Mouse (Mus musculus): ENCODE data around the gene Dmpk.

Dmpk gene

GRCm38 (mm10) chr7:19096421-19096976, 12.8 kb downstream of the Dmpk start:
- no peak for DNase-seq (ENCODE audit: low spot score in 2 of 2)

- no peak for DNase-seq (ENCODE audit: low spot score in 2 of 2)
These were observed 13.6 kb downstream of the Dmpk start for GRCm38 (mm10) chr7:19097217-19097616.

- DNase-seq (ENCODE audit: low spot score in 2 of 2) = no peak
These were observed 14.2 kb downstream of the Dmpk start for GRCm38 (mm10) chr7:19097863-19098262.

GRCm38 (mm10) chr7:19098811-19099210, 15.2 kb downstream of the Dmpk start:
- DNase-seq (ENCODE audit: low spot score in 2 of 2) = no peak

- no peak for DNase-seq (ENCODE audit: low spot score in 2 of 2)
These were observed 16.6 kb downstream of the Dmpk start for GRCm38 (mm10) chr7:19100290-19100689.

- no peak for DNase-seq (ENCODE audit: low spot score in 2 of 2)
These were observed 20.1 kb downstream of the Dmpk start for GRCm38 (mm10) chr7:19103741-19104140.

GRCm38 (mm10) chr7:19104486-19104885, 20.8 kb downstream of the Dmpk start:
- no peak for DNase-seq (ENCODE audit: low spot score in 2 of 2)

GRCm38 (mm10) chr7:19107436-19107835, 23.8 kb downstream of the Dmpk start:
- no peak for DNase-seq (ENCODE audit: low spot score in 2 of 2)

GRCm38 (mm10) chr7:19109565-19109964, 25.9 kb downstream of the Dmpk start:
- DNase-seq (ENCODE audit: low spot score in 2 of 2) = no peak

GRCm38 (mm10) chr7:19118028-19118771, 34.6 kb downstream of the Dmpk start, which contains the start of gene Gm4969:
TSS of gene Gm4969 (minus strand) at chr7:19118368.
- DNase-seq (ENCODE audit: low spot score in 2 of 2) = no peak

GRCm38 (mm10) chr7:19119083-19119482, 35.4 kb downstream of the Dmpk start:
- DNase-seq (ENCODE audit: low spot score in 2 of 2) = no peak

GRCm38 (mm10) chr7:19119631-19120429, 36.2 kb downstream of the Dmpk start, which contains the start of gene Fbxo46:
TSS of gene Fbxo46 (plus strand) at chr7:19119859.
- peak; percentile 76 to 86 for DNase-seq (ENCODE audit: low spot score in 2 of 2)

- no peak for DNase-seq (ENCODE audit: low spot score in 2 of 2)
These were observed 38.0 kb downstream of the Dmpk start for GRCm38 (mm10) chr7:19121686-19122085.

GRCm38 (mm10) chr7:19124713-19125112, 41.1 kb downstream of the Dmpk start:
- no peak for DNase-seq (ENCODE audit: low spot score in 2 of 2)

GRCm38 (mm10) chr7:19127744-19128143, 44.1 kb downstream of the Dmpk start:
- DNase-seq (ENCODE audit: low spot score in 2 of 2) = no peak

- no peak for DNase-seq (ENCODE audit: low spot score in 2 of 2)
These were observed 45.7 kb downstream of the Dmpk start for GRCm38 (mm10) chr7:19129396-19129795.

- DNase-seq (ENCODE audit: low spot score in 2 of 2) = no peak
These were observed 47.0 kb downstream of the Dmpk start for GRCm38 (mm10) chr7:19130657-19131056.

- DNase-seq (ENCODE audit: low spot score in 2 of 2) = peak; percentile 77 to 86
These were observed 47.7 kb downstream of the Dmpk start for GRCm38 (mm10) chr7:19131324-19131848.

- no peak for DNase-seq (ENCODE audit: low spot score in 2 of 2)
These were observed 52.5 kb downstream of the Dmpk start for GRCm38 (mm10) chr7:19136168-19136567.

- DNase-seq (ENCODE audit: low spot score in 2 of 2) = no peak
These were observed 53.2 kb downstream of the Dmpk start for GRCm38 (mm10) chr7:19136673-19137334.

- peak in 1 of 2 experiments; percentile 49 for DNase-seq (ENCODE audit: low spot score in 2 of 2)
These were observed 53.7 kb downstream of the Dmpk start for GRCm38 (mm10) chr7:19137380-19137779.

All from spleen, postnatal 14 days (tissue).